Mouse (Mus musculus) small intestine, adult 2 months (tissue): ENCODE data around the gene Gm4869.

Experiments
- CTCF ChIP-seq: fragments of 200-500 bp; IDR thresholded peaks from 2 replicates; pipeline ENCODE4 v1.5.1; 2012; ENCODE audit warnings: low read depth, mild to moderate bottlenecking, control low read depth, inconsistent platforms, low read length, moderate library complexity, mixed read lengths; ENCODE audit not compliant: insufficient replicate concordance, insufficient read length; ENCODE audit errors: extremely low read depth
- POLR2A ChIP-seq: fragments of 200-500 bp; IDR thresholded peaks from 2 replicates; pipeline ENCODE4 v1.6.1; 2012; ENCODE audit warnings: low read depth, mild to moderate bottlenecking, control low read depth, inconsistent platforms, low read length, moderate library complexity

DNA sequence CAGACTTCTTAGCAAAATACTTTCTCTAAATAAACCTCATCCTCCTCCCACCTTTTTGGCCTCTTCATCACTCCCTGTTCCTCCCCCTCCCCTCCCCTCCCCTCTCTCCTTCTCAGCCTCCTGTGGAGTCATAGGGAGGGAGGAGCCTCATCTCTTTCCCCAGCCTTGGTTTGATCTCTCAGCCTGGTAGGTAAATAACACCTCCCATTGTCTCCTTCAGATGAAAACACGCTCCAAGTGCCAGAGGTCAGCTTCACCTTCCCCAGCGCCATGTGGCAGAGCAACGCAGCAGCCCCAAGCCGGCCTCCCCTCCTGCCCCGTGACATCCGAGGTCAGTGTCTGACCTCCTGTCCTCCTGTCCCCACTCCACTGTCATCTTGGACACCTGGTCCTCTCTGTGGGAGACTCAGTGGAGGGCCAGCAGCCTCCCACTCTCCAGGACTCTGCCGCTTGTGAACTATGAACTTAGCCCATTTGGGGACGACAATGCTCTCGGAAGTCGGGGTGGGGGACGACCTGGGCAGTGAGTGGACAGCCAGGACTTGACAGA is 47.3 kb downstream of the Gm4869 start:
- no peak for TF ChIP-seq CTCF
- no peak for TF ChIP-seq POLR2A
